Mouse (Mus musculus) limb, embryonic 11.5 days (tissue): ENCODE data around the gene Rdh16. TPM values are rescaled to one million over a fixed set of nuclear protein-coding genes. Genes with fewer than 3 reads are reported as not detected.
"Not testable (repeated sequence)": the region's sequence is repeated elsewhere in the genome, so short reads cannot be mapped to it uniquely, and the experiment has no call there.

Source experiments
- ATAC-seq: fragments of 200-750 bp; cut with Nextera tagmentation; 2 replicates; pipeline ENCODE4 v1.8.0; 2017; ENCODE audit warnings: low read depth; ENCODE audit not compliant: insufficient number of reproducible peaks, low FRiP score, low TSS enrichment
- DNase-seq: peaks from one replicate; pipeline ENCODE4 v3.0.0-alpha.2; 2015; ENCODE audit warnings: low spot score
- H3K27ac ChIP-seq: fragments of 300-500 bp; sonication (generic); replicated peaks from 2 replicates; pipeline ENCODE4 v1.5.1; 2014; ENCODE audit warnings: low read depth, mild to moderate bottlenecking, low read length
- H3K27me3 ChIP-seq: fragments of 300-500 bp; sonication (generic); 2 replicates; pipeline ENCODE4 v1.6.1; 2014; ENCODE audit warnings: mild to moderate bottlenecking, low read length, mixed read lengths; ENCODE audit not compliant: control insufficient read depth, insufficient read depth
- H3K36me3 ChIP-seq: fragments of 300-500 bp; sonication (generic); 2 replicates; pipeline ENCODE4 v1.6.1; 2014; ENCODE audit warnings: mild to moderate bottlenecking, low read length, moderate library complexity, mixed read lengths; ENCODE audit not compliant: control insufficient read depth, insufficient read depth
- H3K4me1 ChIP-seq: fragments of 300-500 bp; sonication (generic); 2 replicates; pipeline ENCODE4 v1.6.1; 2014; ENCODE audit warnings: low read length, mixed read lengths; ENCODE audit not compliant: control insufficient read depth, insufficient read depth
- H3K4me2 ChIP-seq: fragments of 300-500 bp; sonication (generic); 2 replicates; pipeline ENCODE4 v1.6.1; 2014; ENCODE audit warnings: low read depth, mild to moderate bottlenecking, moderate library complexity; ENCODE audit not compliant: severe bottlenecking
- H3K4me3 ChIP-seq: fragments of 300-500 bp; sonication (generic); 2 replicates; pipeline ENCODE4 v1.5.1; 2014; ENCODE audit warnings: low read depth, low read length
- H3K9ac ChIP-seq: fragments of 300-500 bp; sonication (generic); 2 replicates; pipeline ENCODE4 v1.6.1; 2014; ENCODE audit warnings: mild to moderate bottlenecking, low read length
- H3K9me3 ChIP-seq: fragments of 300-500 bp; sonication (generic); 2 replicates; pipeline ENCODE4 v1.6.1; 2016; ENCODE audit warnings: low read length; ENCODE audit not compliant: control insufficient read depth
- WGBS: fragments of 180-500 bp; shearing (Covaris S2); extraction: QIAGEN DNeasy Blood & Tissue Kit; methylation state at CpG from one replicate; pipeline ENCODE4 v1.1.7; 2014; 5-methylcytosine and 5-hydroxymethylcytosine counted together
- polyA plus RNA-seq: library from polyadenylated mRNA; unstranded; fragments of >200 nt; fragmentation: Nextera tagmentation; extraction: Ambion mirVana; gene quantifications from 2 replicates; pipeline ENCODE4 v1.2.1, GENCODE M21; 2014

Rdh16 gene
- polyA plus RNA-seq, 1 experiment from 2014 or later: not detected

DNA sequence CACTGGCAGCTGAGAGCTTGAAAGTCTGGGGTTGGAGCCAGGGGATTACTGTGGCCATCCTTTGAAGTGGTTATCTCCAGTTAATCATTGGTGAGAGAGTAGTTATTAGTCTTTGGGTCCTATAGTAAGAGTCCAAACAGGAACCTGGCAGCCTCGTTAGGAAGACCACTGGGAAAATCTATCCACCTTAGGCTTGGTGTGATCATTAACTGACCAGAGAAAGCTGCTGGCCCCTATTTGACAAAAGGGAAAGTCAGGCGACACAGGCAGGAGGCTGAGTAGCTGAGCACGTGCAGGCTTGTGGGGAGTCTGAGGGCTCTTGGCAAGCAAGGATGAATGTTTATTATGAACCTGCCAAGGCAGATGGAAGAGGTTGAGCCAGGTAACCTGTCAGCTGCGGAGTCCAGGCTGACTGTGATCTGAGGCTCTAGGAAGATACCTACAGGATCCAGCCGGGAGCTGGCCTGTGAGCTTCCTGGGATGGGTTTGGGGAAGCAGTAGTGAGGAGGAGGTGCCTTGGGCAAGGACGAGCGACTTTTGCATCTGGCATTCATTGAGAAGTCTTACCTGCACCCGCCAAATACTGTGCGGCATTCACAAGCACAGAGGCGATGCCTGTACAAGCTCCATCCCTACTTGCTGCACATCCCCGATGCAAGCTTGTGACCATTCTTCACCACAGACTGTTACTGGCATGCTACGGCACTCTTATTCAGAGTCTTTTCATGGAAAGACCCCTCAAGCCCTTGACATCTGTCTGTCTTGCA lies 36.9 kb upstream of the Rdh16 start:
- no peak overlapping the region for H3K4me2 ChIP-seq
- DNase-seq (no peak), ATAC-seq (no peak)
- no peaks in the 10 kb centered on the region for H3K27me3 ChIP-seq
- H3K9me3 ChIP-seq: no peaks in the 10 kb centered on the region
- no peak overlapping the region for H3K4me3 ChIP-seq
- H3K27ac ChIP-seq: no peak overlapping the region
- H3K36me3 ChIP-seq: no peaks in the 10 kb centered on the region
- no peaks in the 10 kb centered on the region for H3K4me1 ChIP-seq
- H3K9ac ChIP-seq: no peak overlapping the region
- 63% methylated on average over 12 of the region's 12 CpGs for WGBS

DNA sequence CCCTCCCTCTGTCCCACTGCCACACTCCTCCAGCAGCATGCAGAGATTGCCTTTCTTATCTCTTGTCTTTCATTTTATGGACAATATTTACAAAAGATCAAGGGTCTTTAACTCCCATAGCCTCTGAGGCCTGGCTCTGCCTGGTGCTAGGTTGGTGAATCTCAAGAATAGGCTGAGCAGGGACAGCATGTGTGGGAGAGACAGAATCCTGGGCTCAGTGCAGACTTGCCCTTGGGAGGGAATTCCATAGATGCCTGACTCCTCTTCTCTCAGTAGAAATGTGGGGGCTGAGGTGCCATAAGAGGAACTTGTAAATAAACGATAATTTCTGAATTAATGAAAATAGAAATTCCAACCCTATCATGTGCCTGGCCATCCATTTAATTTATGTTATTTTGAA lies 34.4 kb upstream of the Rdh16 start:
- Histone ChIP-seq H3K36me3 (no peaks in the 10 kb centered on the region), H3K9me3 (no peaks in the 10 kb centered on the region), H3K4me3 (no peak overlapping the region), H3K27ac (no peak overlapping the region), H3K4me2 (no peak overlapping the region), H3K9ac (no peak overlapping the region), H3K4me1 (no peaks in the 10 kb centered on the region), H3K27me3 (no peaks in the 10 kb centered on the region)
- WGBS: 83% methylated on average over 1 of the region's 1 CpGs
- ATAC-seq (no peak), DNase-seq (no peak)

DNA sequence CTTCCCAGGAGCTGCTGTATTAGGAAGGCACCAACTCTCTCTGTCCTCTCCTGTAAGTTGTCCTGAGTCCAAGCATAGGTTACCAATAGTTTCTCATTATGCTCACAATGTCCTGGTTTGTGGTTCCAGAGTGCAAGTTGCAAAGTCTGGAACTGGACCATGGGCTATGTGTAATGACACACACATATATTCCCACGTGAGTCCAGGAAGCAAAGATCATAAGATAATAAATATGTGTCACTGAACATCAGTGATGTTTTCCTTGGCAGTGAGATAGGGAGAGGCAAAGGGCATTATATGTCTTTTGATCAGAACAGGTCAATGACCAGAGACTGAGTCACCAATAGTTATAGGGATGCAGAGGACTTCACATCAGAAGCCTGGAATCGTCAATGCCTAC lies 24.9 kb upstream of the Rdh16 start, which contains the start of gene Rdh9:
Gene Rdh9 (plus strand): TSS at position 376 of the 400 bp plus-strand sequence.
- Histone ChIP-seq H3K27ac (no peak within 1 kb of the TSS), H3K36me3 (no peaks in the 10 kb centered on the region), H3K4me1 (no peaks in the 10 kb centered on the region), H3K4me2 (no peak within 1 kb of the TSS), H3K4me3 (no peak within 1 kb of the TSS), H3K9me3 (no peaks in the 10 kb centered on the region), H3K9ac (no peak within 1 kb of the TSS), H3K27me3 (no peaks in the 10 kb centered on the region)
- WGBS: 86% methylated on average over 2 of the region's 2 CpGs
- DNase-seq (no peak), ATAC-seq (no peak)

DNA sequence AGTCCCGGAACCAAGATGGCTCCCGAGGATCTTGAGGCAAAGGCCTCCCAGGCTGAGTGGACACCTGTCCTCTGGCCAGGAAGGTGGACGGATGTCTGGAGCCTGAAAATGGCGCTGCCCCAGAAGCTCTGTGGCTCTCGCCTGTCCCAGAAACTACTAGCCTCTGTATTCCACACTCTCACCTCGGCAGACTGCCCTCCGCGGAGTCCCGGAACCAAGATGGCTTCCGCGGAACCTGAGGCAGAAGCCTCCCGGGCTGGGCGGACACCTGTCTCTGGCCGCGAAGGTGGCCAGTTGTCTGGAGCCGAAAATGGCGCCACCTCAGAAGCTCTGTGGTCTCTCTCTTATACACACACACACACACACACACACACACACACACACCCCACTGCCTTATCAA lies 18.6 kb upstream of the Rdh16 start:
- 96% methylated on average over 17 of the region's 17 CpGs for WGBS

DNA sequence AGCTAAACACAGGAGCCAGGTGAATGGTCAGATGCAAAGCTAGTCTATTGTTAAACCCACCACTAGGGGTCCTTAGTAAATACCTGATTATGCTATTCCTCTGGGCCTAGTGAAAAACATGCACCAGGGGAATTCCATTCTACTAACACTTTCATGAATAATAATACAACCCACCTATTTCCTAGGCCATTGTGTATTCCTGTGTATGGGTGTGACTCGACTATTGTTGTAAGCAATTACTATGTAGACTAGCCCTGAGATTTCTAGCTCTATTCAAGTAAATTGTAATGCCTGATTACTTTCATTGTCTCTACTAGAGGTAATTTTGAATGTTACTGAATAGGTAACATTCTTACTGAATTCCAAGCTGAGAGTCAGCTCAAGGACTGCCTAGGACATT lies 15.5 kb upstream of the Rdh16 start:
- not testable (repeated sequence) for H3K4me1 ChIP-seq, H3K4me2 ChIP-seq, H3K27ac ChIP-seq, H3K27me3 ChIP-seq, H3K9me3 ChIP-seq, H3K4me3 ChIP-seq, H3K36me3 ChIP-seq, ATAC-seq, H3K9ac ChIP-seq, DNase-seq
- WGBS: 87% methylated on average over 1 of the region's 1 CpGs

More for the DNA sequence above, 18.6 kb upstream of the Rdh16 start:
- not testable (repeated sequence) for H3K4me3 ChIP-seq, H3K9me3 ChIP-seq, H3K4me1 ChIP-seq, H3K4me2 ChIP-seq, H3K9ac ChIP-seq, H3K27me3 ChIP-seq, DNase-seq, ATAC-seq, H3K36me3 ChIP-seq, H3K27ac ChIP-seq

DNA sequence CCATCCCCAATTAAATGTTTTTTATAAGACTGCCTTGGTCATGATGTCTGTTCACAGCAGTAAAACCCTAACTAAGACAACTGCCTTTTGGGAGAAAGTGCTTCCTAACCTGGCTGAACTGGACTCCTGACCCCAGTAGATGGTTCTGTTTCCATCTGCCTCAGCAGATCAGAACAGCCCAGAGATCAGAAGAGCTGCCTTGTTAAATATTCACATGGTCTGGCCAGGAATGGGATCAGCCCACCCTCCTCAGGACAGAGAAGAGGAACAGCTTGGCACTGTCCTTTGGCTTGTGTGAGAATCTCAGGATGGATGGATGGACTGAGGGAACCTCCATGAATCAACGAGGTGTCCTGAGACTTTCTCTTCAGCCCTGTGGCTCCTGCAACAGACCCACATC lies 1.7 kb upstream of the Rdh16 start:
- no peak overlapping the region for H3K9ac ChIP-seq
- WGBS: 94% methylated on average over 1 of the region's 1 CpGs
- H3K9me3 ChIP-seq: no peaks in the 10 kb centered on the region
- ATAC-seq (no peak), DNase-seq (no peak)
- no peaks in the 10 kb centered on the region for H3K4me1 ChIP-seq
- no peak overlapping the region for H3K4me3 ChIP-seq
- H3K27me3 ChIP-seq: no peaks in the 10 kb centered on the region
- H3K36me3 ChIP-seq: no peaks in the 10 kb centered on the region
- no peak overlapping the region for H3K27ac ChIP-seq
- no peak overlapping the region for H3K4me2 ChIP-seq

DNA sequence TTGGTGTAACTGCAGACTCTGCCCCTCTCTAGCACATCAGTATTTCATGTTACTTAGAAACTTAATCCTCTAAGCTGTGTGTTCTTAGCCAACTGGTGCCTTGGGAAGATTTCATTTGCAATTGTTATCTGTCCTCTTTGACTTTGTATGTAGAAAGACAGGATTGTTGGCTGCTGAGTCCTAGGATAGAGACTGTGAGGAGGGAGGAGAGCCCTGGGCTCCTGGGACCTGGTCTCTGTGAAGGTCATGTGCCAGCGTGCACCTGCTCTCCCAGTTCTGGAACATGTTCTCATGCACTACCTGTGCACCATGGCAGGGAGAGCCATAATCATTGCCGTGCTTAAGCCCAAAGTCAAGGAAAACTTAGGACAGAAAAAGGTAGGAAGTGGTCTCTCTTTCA lies 660 bp downstream of the Rdh16 start:
- Histone ChIP-seq H3K27me3 (no peaks in the 10 kb centered on the region), H3K36me3 (no peaks in the 10 kb centered on the region), H3K4me2 (no peak overlapping the region), H3K4me1 (no peaks in the 10 kb centered on the region), H3K9me3 (no peaks in the 10 kb centered on the region), H3K27ac (no peak overlapping the region), H3K9ac (no peak overlapping the region), H3K4me3 (no peak overlapping the region)
- 90% methylated on average over 2 of the region's 2 CpGs for whole genome bisulfite sequencing
- no peak for ATAC-seq
- DNase-seq: no peak

DNA sequence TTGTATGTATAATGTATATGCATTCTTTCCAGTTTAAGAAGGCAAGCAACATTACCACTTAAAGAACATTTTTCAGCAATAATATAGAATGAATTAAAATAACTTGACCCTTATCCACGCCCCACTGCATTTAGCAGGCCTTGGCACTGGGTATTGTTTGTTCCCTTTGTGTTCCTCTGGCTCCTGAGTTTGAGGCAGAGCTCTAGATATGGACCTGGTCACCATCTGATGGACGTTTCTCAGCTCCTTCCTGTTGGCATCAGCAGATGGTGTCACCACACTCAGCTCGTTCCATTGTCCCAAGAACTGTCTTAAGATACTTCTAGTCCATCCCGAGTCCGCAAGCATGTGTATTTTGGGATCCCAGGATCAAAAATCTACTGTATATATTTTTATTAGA lies 1.3 kb downstream of the Rdh16 start:
- Histone ChIP-seq H3K27me3 (no peaks in the 10 kb centered on the region), H3K4me1 (no peaks in the 10 kb centered on the region), H3K4me3 (no peak overlapping the region), H3K27ac (no peak overlapping the region), H3K9me3 (no peaks in the 10 kb centered on the region), H3K36me3 (no peaks in the 10 kb centered on the region), H3K4me2 (no peak overlapping the region), H3K9ac (no peak overlapping the region)
- 78% methylated on average over 5 of the region's 5 CpGs for WGBS
- no peak for ATAC-seq
- DNase-seq: no peak

DNA sequence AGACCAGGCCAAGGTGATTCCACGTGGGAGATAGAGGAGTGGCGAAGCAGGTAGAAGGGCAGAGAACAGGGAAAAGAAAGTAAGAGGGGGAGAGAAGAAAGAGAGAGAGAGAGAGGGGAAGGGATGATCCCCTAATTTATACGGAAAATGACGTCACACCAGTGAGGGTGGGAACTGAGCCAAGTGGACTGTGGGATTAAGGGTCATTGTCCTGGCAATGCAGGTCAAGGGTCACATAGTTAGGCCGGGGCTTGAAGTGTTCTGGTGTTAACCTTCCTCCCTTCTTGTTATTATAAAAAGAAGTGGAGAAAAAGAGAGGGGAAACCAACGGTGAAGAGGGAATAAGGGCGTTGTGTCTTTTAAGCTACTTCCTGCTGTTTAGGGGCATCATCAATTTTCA lies 3.5 kb downstream of the Rdh16 start:
- 74% methylated on average over 7 of the region's 7 CpGs for WGBS

More for the DNA sequence above, 3.5 kb downstream of the Rdh16 start:
- Histone ChIP-seq H3K4me3 (no peak overlapping the region), H3K9me3 (no peaks in the 10 kb centered on the region), H3K4me1 (no peaks in the 10 kb centered on the region), H3K27me3 (no peaks in the 10 kb centered on the region), H3K9ac (no peak overlapping the region), H3K27ac (no peak overlapping the region), H3K36me3 (no peaks in the 10 kb centered on the region), H3K4me2 (no peak overlapping the region)
- ATAC-seq (no peak), DNase-seq (no peak)
